Mouse (Mus musculus) yolk sac, embryonic 10.5 days (tissue): ENCODE results near the gene Atp7a.

Experiments used
- DNase-seq: peaks from one replicate; pipeline ENCODE4 v3.0.0-alpha.2; 2017; ENCODE audit warnings: low spot score

Gene Atp7a

GRCm38 (mm10) chrX:106171106-106171852 lies 144.2 kb downstream of the Atp7a start:
- peak; percentile 65 for DNase-seq

GRCm38 (mm10) chrX:106171853-106172154 lies 144.7 kb downstream of the Atp7a start:
- no peak for DNase-seq
